Comparison of ENCODE assay signal across 31 mouse cellular contexts in the genomic region with DNA sequence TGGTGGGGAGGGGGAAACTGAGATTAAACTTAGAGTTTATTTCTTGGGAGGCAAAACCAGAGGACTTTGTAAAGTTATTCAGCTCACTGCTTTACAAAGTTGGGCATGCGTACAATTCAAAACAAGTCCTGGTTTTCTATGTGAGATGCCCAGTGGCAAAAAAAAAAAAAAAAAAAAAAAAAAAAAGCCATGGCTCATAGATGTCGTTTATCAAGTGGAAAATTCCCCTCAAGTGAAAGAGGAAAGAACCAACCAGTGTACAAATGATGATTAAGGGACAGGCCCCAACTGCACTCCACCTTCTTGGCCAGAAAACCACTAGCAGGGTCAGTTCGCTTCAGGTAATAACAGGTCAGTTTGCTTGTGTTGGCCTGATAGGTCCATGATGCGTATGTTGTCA. TPM values are rescaled to one million over a fixed set of nuclear protein-coding genes. Genes with fewer than 3 reads are reported as not detected.
DNase-seq lines count a peak whose midpoint lies in the region; ATAC-seq and TF ChIP-seq lines count a peak whose summit lies in the region.
"Had no signal": no experiment of that assay in that cellular context is flagged by ENCODE, and none has a peak within 500 bp of the region (broad histone marks: within the 10 kb centered on the region; RNA-seq: fewer than 3 reads in every experiment).

No protein-coding gene starts in this region.

- no peak for TF ChIP-seq EP300 in CH12.LX (IDR thresholded peaks at IDR 0.05; ENCODE audit: low read length)

- TF ChIP-seq RAD21 in CH12.LX (IDR thresholded peaks at IDR 0.05; ENCODE audit: low read depth, low read length): no peak

- TF ChIP-seq POLR2A in kidney, adult 2 months (IDR thresholded peaks at IDR 0.05; ENCODE audit: low read depth, low read length): no peak
- no peak for TF ChIP-seq POLR2A in CH12.LX (IDR thresholded peaks at IDR 0.05; ENCODE audit: low read depth, low read length)

- ATAC-seq in kidney, embryonic 16.5 days (ENCODE audit: low FRiP score, low TSS enrichment): no peak
- ATAC-seq in hindbrain, embryonic 14.5 days (ENCODE audit: low FRiP score): no peak
- ATAC-seq: forebrain, embryonic 13.5 days; forebrain, embryonic 16.5 days had no signal

- dilution Hi-C loops in CH12.LX (cut with MboI; ENCODE audit: extremely low pct_ligation_motif_present, extremely low pct_unique_long_range_greater_than_20kb, low sequenced_read_pairs): no loop called here

- H3K4me3 ChIP-seq in kidney, adult 2 months (ENCODE audit: insufficient read depth, low read depth, low read length): no peak overlapping the region
- H3K4me3 ChIP-seq in kidney, embryonic 16.5 days (ENCODE audit: low read length): no peak overlapping the region
- no peak overlapping the region for H3K4me3 ChIP-seq in CH12.LX (replicated peaks in 1 of 3; ENCODE audit: low read depth in 2 of 3, low read length in 2 of 3, poor library complexity in 1 of 3)
- H3K4me3 ChIP-seq in hindbrain, embryonic 14.5 days (replicated peaks; ENCODE audit: low read length): no peak overlapping the region
- H3K4me3 ChIP-seq: embryonic facial prominence, embryonic 12.5 days; embryonic facial prominence, embryonic 15.5 days; forebrain, embryonic 13.5 days; gastrocnemius, adult 2 months; heart, embryonic 12.5 days; heart, embryonic 15.5 days; hindbrain, embryonic 15.5 days had no signal

- no peak overlapping the region for H3K9ac ChIP-seq in kidney, embryonic 16.5 days (replicated peaks; ENCODE audit: low read length)
- H3K9ac ChIP-seq in CH12.LX (ENCODE audit: insufficient read depth, low read depth): no peak overlapping the region
- H3K9ac ChIP-seq in hindbrain, embryonic 14.5 days: no peak overlapping the region
- H3K9ac ChIP-seq: embryonic facial prominence, embryonic 12.5 days; embryonic facial prominence, embryonic 15.5 days; forebrain, embryonic 13.5 days; heart, embryonic 12.5 days; heart, embryonic 15.5 days; hindbrain, embryonic 15.5 days had no signal

- H3K4me1 ChIP-seq in kidney, adult 2 months (ENCODE audit: control insufficient read depth, insufficient read depth, low read length): peaks cover 14% of the 10 kb centered on the region; the same call in 1 of the 2 replicates
- H3K4me1 ChIP-seq in kidney, embryonic 16.5 days (ENCODE audit: insufficient read depth, low read length): no peaks in the 10 kb centered on the region
- peaks cover 0 to 12% of the 10 kb centered on the region in 2 experiments; a peak in 2 of 4 replicates for H3K4me1 ChIP-seq in CH12.LX (ENCODE audit: control insufficient read depth in 1 of 2, insufficient read depth in 2 of 2)
- H3K4me1 ChIP-seq in hindbrain, embryonic 14.5 days (replicated peaks; ENCODE audit: control insufficient read depth, insufficient read depth, low read length): no peaks in the 10 kb centered on the region
- H3K4me1 ChIP-seq: embryonic facial prominence, embryonic 12.5 days; embryonic facial prominence, embryonic 15.5 days; forebrain, embryonic 13.5 days; heart, embryonic 12.5 days; heart, embryonic 15.5 days; hindbrain, embryonic 15.5 days had no signal

- peak; percentile 51 for DNase-seq in kidney, adult 2 months
- no peak for DNase-seq in kidney, adult 11 months
- DNase-seq in kidney, postnatal 4 days: no peak
- DNase-seq in A20 (ENCODE audit: low read depth, low spot score): peak; percentile 29
- DNase-seq in CH12.LX (ENCODE audit: extremely low read depth): peak; percentile 19
- no peak for DNase-seq in hindbrain, embryonic 14.5 days (ENCODE audit: low spot score)
- DNase-seq in left cerebral cortex, adult 18-20 months (ENCODE audit: low spot score in 2 of 2): no peak
- DNase-seq: adrenal gland, adult 2 months; adrenal gland, postnatal 14 days; cerebellum, adult 11 months; cerebellum, adult 2 months; cerebellum, adult 9-11 months; cerebellum, postnatal 25 days; gastrocnemius, adult 2 months; gastrocnemius, postnatal 14 days; heart, postnatal 10 days; heart, postnatal 36 days had no signal

- no peaks in the 10 kb centered on the region for H3K9me3 ChIP-seq in kidney, embryonic 16.5 days (ENCODE audit: low read length)
- H3K9me3 ChIP-seq in CH12.LX (replicated peaks; ENCODE audit: low read length): no peaks in the 10 kb centered on the region
- no peaks in the 10 kb centered on the region for H3K9me3 ChIP-seq in hindbrain, embryonic 14.5 days (ENCODE audit: control insufficient read depth, low read length)
- H3K9me3 ChIP-seq: embryonic facial prominence, embryonic 12.5 days; embryonic facial prominence, embryonic 15.5 days; forebrain, embryonic 13.5 days; G1E; heart, embryonic 12.5 days; heart, embryonic 15.5 days; hindbrain, embryonic 15.5 days had no signal

- no peaks in the 10 kb centered on the region for H3K36me3 ChIP-seq in kidney, adult 2 months (ENCODE audit: control insufficient read depth, insufficient read depth, low read length)
- no peaks in the 10 kb centered on the region for H3K36me3 ChIP-seq in kidney, embryonic 16.5 days (ENCODE audit: insufficient read depth, low read length)
- H3K36me3 ChIP-seq in CH12.LX (replicated peaks in 1 of 2; ENCODE audit: control insufficient read depth in 1 of 2, insufficient read depth in 1 of 2, low read length in 1 of 2): no peaks in the 10 kb centered on the region
- H3K36me3 ChIP-seq in hindbrain, embryonic 14.5 days (replicated peaks; ENCODE audit: control insufficient read depth, insufficient read depth): no peaks in the 10 kb centered on the region
- H3K36me3 ChIP-seq: embryonic facial prominence, embryonic 12.5 days; embryonic facial prominence, embryonic 15.5 days; G1E; heart, embryonic 12.5 days; heart, embryonic 15.5 days; hindbrain, embryonic 15.5 days had no signal

- TF ChIP-seq CTCF in kidney, adult 2 months (conservative IDR thresholded peaks at IDR 0.05; ENCODE audit: insufficient read depth, insufficient read length, low read depth, low read length): no peak
- no peak for TF ChIP-seq CTCF in CH12.LX (conservative IDR thresholded peaks at IDR 0.05 in 1 of 2, IDR thresholded peaks at IDR 0.05 in 1 of 2; ENCODE audit: low read depth in 2 of 2, low read length in 2 of 2)

- in situ Hi-C loops in CH12.LX (cut with MboI; ENCODE audit: low pct_ligation_motif_present, low pct_unique_long_range_greater_than_20kb, low sequenced_read_pairs): no loop called here

- 57% methylated on average over 4 of the region's 4 CpGs for WGBS in kidney, adult 2 months
- 84% methylated on average over 4 of the region's 4 CpGs for WGBS in kidney, embryonic 16.5 days
- WGBS in hindbrain, embryonic 14.5 days: 89% methylated on average over 4 of the region's 4 CpGs

- no peaks in the 10 kb centered on the region for H3K79me2 ChIP-seq in CH12.LX (replicated peaks; ENCODE audit: control insufficient read depth, extremely low read depth, insufficient read depth, poor library complexity, severe bottlenecking)

- no peak overlapping the region for H3K4me2 ChIP-seq in kidney, embryonic 16.5 days (replicated peaks; ENCODE audit: low read depth, low read length)
- no peak overlapping the region for H3K4me2 ChIP-seq in CH12.LX (ENCODE audit: insufficient read depth, low read depth, poor library complexity, severe bottlenecking)
- H3K4me2 ChIP-seq in hindbrain, embryonic 14.5 days (replicated peaks): no peak overlapping the region
- H3K4me2 ChIP-seq: embryonic facial prominence, embryonic 12.5 days; embryonic facial prominence, embryonic 15.5 days; forebrain, embryonic 13.5 days; heart, embryonic 12.5 days; heart, embryonic 15.5 days; hindbrain, embryonic 15.5 days had no signal

- H3K27me3 ChIP-seq in kidney, adult 2 months (replicated peaks; ENCODE audit: control insufficient read depth, insufficient read depth, low read length): no peaks in the 10 kb centered on the region
- no peaks in the 10 kb centered on the region for H3K27me3 ChIP-seq in kidney, embryonic 16.5 days (ENCODE audit: insufficient read depth, low read length)
- no peaks in the 10 kb centered on the region for H3K27me3 ChIP-seq in CH12.LX (replicated peaks)
- no peaks in the 10 kb centered on the region for H3K27me3 ChIP-seq in hindbrain, embryonic 14.5 days (ENCODE audit: control insufficient read depth, insufficient read depth, low read length)
- H3K27me3 ChIP-seq: embryonic facial prominence, embryonic 12.5 days; embryonic facial prominence, embryonic 15.5 days; forebrain, embryonic 13.5 days; heart, embryonic 12.5 days; heart, embryonic 15.5 days; hindbrain, embryonic 15.5 days had no signal

- H3K27ac ChIP-seq in kidney, adult 2 months (ENCODE audit: insufficient read depth, low read depth, low read length): peak overlapping the region; percentile 71; the same call in 1 of the 2 replicates
- H3K27ac ChIP-seq in kidney, embryonic 16.5 days (ENCODE audit: low read length): 0 out of 2 replicates have a peak overlapping the region, but pooled peaks have one; percentile 14
- H3K27ac ChIP-seq in CH12.LX (ENCODE audit: insufficient read depth, low read depth): no peak overlapping the region
- no peak overlapping the region for H3K27ac ChIP-seq in hindbrain, embryonic 14.5 days
- H3K27ac ChIP-seq: embryonic facial prominence, embryonic 12.5 days; embryonic facial prominence, embryonic 15.5 days; forebrain, embryonic 13.5 days; gastrocnemius, adult 2 months; heart, embryonic 15.5 days; hindbrain, embryonic 15.5 days had no signal

RNA-seq across cellular contexts. Expression of gene Gm8947, which starts 3.7 kb away (rescaled TPM):
- polyA plus RNA-seq in kidney, adult 2 months (2012; rRNA removed): 0.31 and 0.54 TPM in 2 replicates
- polyA plus RNA-seq in kidney, embryonic 16.5 days (2015; fragmentation: Nextera tagmentation; extraction: Ambion mirVana): 0.86 and 0.91 TPM in 2 replicates
- total RNA-seq in CH12.LX (2012; rRNA removed) (0.08 TPM in 1 of 2 replicates, not detected in the other), CH12.LX (2014; rRNA removed) (not detected in 2 replicates)
- polyA plus RNA-seq in CH12.LX (2012; ENCODE audit: insufficient read length, low read depth): 0.25 and 0.36 TPM in 2 replicates
- not detected in 2 replicates for polyA plus RNA-seq in hindbrain, embryonic 14.5 days (2014; fragmentation: Nextera tagmentation; extraction: Ambion mirVana)
- not detected for total RNA-seq in left cerebral cortex, adult 18-20 months (2021)
- total RNA-seq: adrenal gland, adult 2 months; adrenal gland, postnatal 14 days; common myeloid progenitor, adult 5-6 weeks; gastrocnemius, postnatal 4 days; heart, adult 8-10 months; heart, postnatal 10 days; heart, postnatal 36 days had no signal
- polyA plus RNA-seq: adrenal gland, adult 2 months; cerebellum, adult 2 months; forebrain, embryonic 13.5 days; forebrain, embryonic 16.5 days; heart, embryonic 15.5 days; hindbrain, embryonic 11.5 days; hindbrain, embryonic 15.5 days had no signal

RNA-seq across cellular contexts. Expression of gene Gm47985, which starts 6.1 kb away (rescaled TPM):
- polyA plus RNA-seq in kidney, adult 2 months (2012; rRNA removed): not detected in 2 replicates
- polyA plus RNA-seq in kidney, embryonic 16.5 days (2015; fragmentation: Nextera tagmentation; extraction: Ambion mirVana): 0.25 and 0.48 TPM in 2 replicates
- total RNA-seq in CH12.LX (2012; rRNA removed): not detected in 2 replicates
- total RNA-seq in CH12.LX (2014; rRNA removed): 0.15 TPM in 1 of 2 replicates, not detected in the other
- polyA plus RNA-seq in CH12.LX (2012; ENCODE audit: insufficient read length, low read depth): not detected in 2 replicates
- 0.19 TPM in 1 of 2 replicates, not detected in the other for polyA plus RNA-seq in hindbrain, embryonic 14.5 days (2014; fragmentation: Nextera tagmentation; extraction: Ambion mirVana)
- not detected for total RNA-seq in left cerebral cortex, adult 18-20 months (2021)
- total RNA-seq: adrenal gland, adult 2 months; adrenal gland, postnatal 14 days; adrenal gland, postnatal 4 days; gastrocnemius, adult 2 months had no signal
- polyA plus RNA-seq: adrenal gland, adult 2 months; cerebellum, adult 2 months; embryonic facial prominence, embryonic 15.5 days; forebrain, embryonic 16.5 days; hindbrain, embryonic 15.5 days had no signal

RNA-seq across cellular contexts. Expression of gene Gm47995, which starts 9.8 kb away (rescaled TPM):
- polyA plus RNA-seq in kidney, adult 2 months (2012; rRNA removed): not detected in 2 replicates
- polyA plus RNA-seq in kidney, embryonic 16.5 days (2015; fragmentation: Nextera tagmentation; extraction: Ambion mirVana): 0.50 TPM in 1 of 2 replicates, not detected in the other
- total RNA-seq in CH12.LX (2012; rRNA removed) (not detected in 2 replicates), CH12.LX (2014; rRNA removed) (not detected in 2 replicates)
- polyA plus RNA-seq in CH12.LX (2012; ENCODE audit: insufficient read length, low read depth): not detected in 2 replicates
- not detected in 2 replicates for polyA plus RNA-seq in hindbrain, embryonic 14.5 days (2014; fragmentation: Nextera tagmentation; extraction: Ambion mirVana)
- total RNA-seq in left cerebral cortex, adult 18-20 months (2021): not detected
- total RNA-seq: adrenal gland, adult 2 months; adrenal gland, postnatal 14 days; adrenal gland, postnatal 4 days; common myeloid progenitor, adult 5-6 weeks; gastrocnemius, adult 2 months; gastrocnemius, postnatal 4 days; heart, adult 8-10 months; heart, postnatal 10 days; heart, postnatal 36 days had no signal
- polyA plus RNA-seq: adrenal gland, adult 2 months; cerebellum, adult 2 months; embryonic facial prominence, embryonic 12.5 days; embryonic facial prominence, embryonic 15.5 days; forebrain, embryonic 13.5 days; forebrain, embryonic 16.5 days; heart, embryonic 15.5 days; hindbrain, embryonic 11.5 days; hindbrain, embryonic 15.5 days had no signal

RNA-seq across cellular contexts. Expression of gene 3110040M04Rik, which starts 15.5 kb away (rescaled TPM):
- 0.13 and 0.19 TPM in 2 replicates for polyA plus RNA-seq in kidney, adult 2 months (2012; rRNA removed)
- 1.4 and 1.9 TPM in 2 replicates for polyA plus RNA-seq in kidney, embryonic 16.5 days (2015; fragmentation: Nextera tagmentation; extraction: Ambion mirVana)
- total RNA-seq in CH12.LX (2012; rRNA removed): not detected in 2 replicates
- not detected in 2 replicates for total RNA-seq in CH12.LX (2014; rRNA removed)
- not detected in 2 replicates for polyA plus RNA-seq in CH12.LX (2012; ENCODE audit: insufficient read length, low read depth)
- not detected in 2 replicates for polyA plus RNA-seq in hindbrain, embryonic 14.5 days (2014; fragmentation: Nextera tagmentation; extraction: Ambion mirVana)
- total RNA-seq in left cerebral cortex, adult 18-20 months (2021): not detected
- total RNA-seq: adrenal gland, adult 2 months; adrenal gland, postnatal 14 days; adrenal gland, postnatal 4 days; common myeloid progenitor, adult 5-6 weeks; gastrocnemius, postnatal 14 days; gastrocnemius, postnatal 4 days; heart, adult 8-10 months; heart, postnatal 10 days; heart, postnatal 36 days had no signal
- polyA plus RNA-seq: adrenal gland, adult 2 months; cerebellum, adult 2 months; embryonic facial prominence, embryonic 12.5 days; embryonic facial prominence, embryonic 15.5 days; forebrain, embryonic 13.5 days; forebrain, embryonic 16.5 days; heart, embryonic 15.5 days; hindbrain, embryonic 15.5 days had no signal

RNA-seq across cellular contexts. Expression of gene Gm47996, which starts 21.5 kb away (rescaled TPM):
- polyA plus RNA-seq in kidney, adult 2 months (2012; rRNA removed): not detected in 2 replicates
- polyA plus RNA-seq in kidney, embryonic 16.5 days (2015; fragmentation: Nextera tagmentation; extraction: Ambion mirVana): 0.67 TPM in 2 replicates
- 0.13 TPM in 1 of 2 replicates, not detected in the other for total RNA-seq in CH12.LX (2012; rRNA removed)
- not detected in 2 replicates for total RNA-seq in CH12.LX (2014; rRNA removed)
- not detected in 2 replicates for polyA plus RNA-seq in CH12.LX (2012; ENCODE audit: insufficient read length, low read depth)
- polyA plus RNA-seq in hindbrain, embryonic 14.5 days (2014; fragmentation: Nextera tagmentation; extraction: Ambion mirVana): 0.30 TPM in 1 of 2 replicates, not detected in the other
- not detected for total RNA-seq in left cerebral cortex, adult 18-20 months (2021)
- total RNA-seq: adrenal gland, adult 2 months; adrenal gland, postnatal 14 days; adrenal gland, postnatal 4 days; gastrocnemius, postnatal 14 days; gastrocnemius, postnatal 4 days; heart, adult 8-10 months; heart, postnatal 10 days; heart, postnatal 36 days had no signal
- polyA plus RNA-seq: adrenal gland, adult 2 months; cerebellum, adult 2 months; embryonic facial prominence, embryonic 12.5 days; embryonic facial prominence, embryonic 15.5 days; forebrain, embryonic 13.5 days; forebrain, embryonic 16.5 days; heart, embryonic 15.5 days; hindbrain, embryonic 15.5 days had no signal

Comparison
In these comparisons a context has a peak if more than half of its experiments do, and no peak if none do; other contexts are left out.
1. DNase-seq: peak in kidney, adult 2 months (single experiment), A20 (single experiment) and CH12.LX (single experiment); none in kidney, adult 11 months (single experiment), kidney, postnatal 4 days (0 of 2), hindbrain, embryonic 14.5 days (single experiment) and left cerebral cortex, adult 18-20 months (0 of 2).
2. H3K27ac ChIP-seq: peak in kidney, adult 2 months (single experiment) and kidney, embryonic 16.5 days (single experiment); none in CH12.LX (single experiment) and hindbrain, embryonic 14.5 days (single experiment).